Mouse (Mus musculus) embryonic facial prominence, embryonic 12.5 days (tissue): ENCODE measurements around the gene Dnttip1. TPM values are rescaled to one million over a fixed set of nuclear protein-coding genes. Genes with fewer than 3 reads are reported as not detected.
A peak's percentile ranks its signal among the peaks of the same experiment; 100 is the strongest.

Experiments used
- ATAC-seq: fragments of 200-750 bp; cut with Nextera tagmentation; 2 replicates; pipeline ENCODE4 v1.8.0; 2017; ENCODE audit not compliant: insufficient number of reproducible peaks, insufficient read depth, low FRiP score, low TSS enrichment
- H3K27ac ChIP-seq: fragments of 300-500 bp; sonication (generic); 2 replicates; pipeline ENCODE4 v1.5.1; 2016; ENCODE audit warnings: mild to moderate bottlenecking
- H3K27me3 ChIP-seq: fragments of 300-500 bp; sonication (generic); 2 replicates; pipeline ENCODE4 v1.6.1; 2016; ENCODE audit warnings: mild to moderate bottlenecking, moderate library complexity
- H3K36me3 ChIP-seq: fragments of 300-500 bp; sonication (generic); 2 replicates; pipeline ENCODE4 v1.6.1; 2016; ENCODE audit warnings: mild to moderate bottlenecking
- H3K4me1 ChIP-seq: fragments of 300-500 bp; sonication (generic); 2 replicates; pipeline ENCODE4 v1.6.1; 2016
- H3K4me2 ChIP-seq: fragments of 300-500 bp; sonication (generic); replicated peaks from 2 replicates; pipeline ENCODE4 v1.6.1; 2016; ENCODE audit warnings: mild to moderate bottlenecking, moderate library complexity
- H3K4me3 ChIP-seq: fragments of 300-500 bp; sonication (generic); 2 replicates; pipeline ENCODE4 v1.5.1; 2016; ENCODE audit warnings: mild to moderate bottlenecking
- H3K9ac ChIP-seq: fragments of 300-500 bp; sonication (generic); 2 replicates; pipeline ENCODE4 v1.6.1; 2016; ENCODE audit warnings: mild to moderate bottlenecking, moderate library complexity
- H3K9me3 ChIP-seq: fragments of 300-500 bp; sonication (generic); 2 replicates; pipeline ENCODE4 v1.6.1; 2016; ENCODE audit warnings: mild to moderate bottlenecking, moderate library complexity
- WGBS: fragments of 180-500 bp; shearing (Covaris S2); methylation state at CpG from one replicate; pipeline ENCODE4 v1.1.7; 2016; 5-methylcytosine and 5-hydroxymethylcytosine counted together
- polyA plus RNA-seq: library from polyadenylated mRNA; unstranded; fragments of >200 nt; fragmentation: Nextera tagmentation; extraction: Ambion mirVana; gene quantifications from 2 replicates; pipeline ENCODE4 v1.2.1, GENCODE M21; 2016

Gene Dnttip1
- polyA plus RNA-seq, 1 experiment from 2014 or later, result 97.1 TPM

- Histone ChIP-seq H3K4me2 (peak within 1 kb of the TSS; percentile 64), H3K27ac (peak within 1 kb of the TSS; percentile 67), H3K27me3 (no peaks in the 10 kb centered on the region), H3K4me1 (peaks cover 15% of the 10 kb centered on the region; the same call in 1 of the 2 replicates), H3K9ac (peak within 1 kb of the TSS; percentile 78), H3K9me3 (no peaks in the 10 kb centered on the region), H3K4me3 (peak within 1 kb of the TSS; percentile 57), H3K36me3 (0 out of 2 replicates have a peak, but pooled peaks cover 5% of the 10 kb centered on the region)
- ATAC-seq, result peak; percentile 91
- WGBS, result under 1% methylated on average over 80 of the region's 89 CpGs
Measured at GRCm38 (mm10) chr2:164785481-164786387, 40.0 kb downstream of the Dnttip1 start, which contains the start of gene Snx21. Gene Snx21, plus strand, starts transcription at chr2:164785823.

- no peaks in the 10 kb centered on the region for H3K9me3 ChIP-seq
Measured at GRCm38 (mm10) chr2:164786388-164786885, 40.7 kb downstream of the Dnttip1 start.

GRCm38 (mm10) chr2:164787032-164787431, 41.2 kb downstream of the Dnttip1 start:
- Histone ChIP-seq H3K4me3 (peak overlapping the region; percentile 57), H3K9ac (no peak overlapping the region; the same call in 1 of the 2 replicates), H3K9me3 (no peaks in the 10 kb centered on the region), H3K4me2 (peak overlapping the region; percentile 64), H3K4me1 (peaks cover 15% of the 10 kb centered on the region; the same call in 1 of the 2 replicates), H3K27me3 (no peaks in the 10 kb centered on the region), H3K27ac (no peak overlapping the region), H3K36me3 (peaks cover 18% of the 10 kb centered on the region)
- WGBS, result 79% methylated on average over 3 of the region's 3 CpGs
- no peak for ATAC-seq

More at GRCm38 (mm10) chr2:164786388-164786885, 40.7 kb downstream of the Dnttip1 start:
- H3K4me3 ChIP-seq, result peak overlapping the region; percentile 57
- peak overlapping the region; percentile 78 for H3K9ac ChIP-seq
- H3K36me3 ChIP-seq, result peaks cover 12% of the 10 kb centered on the region; the same call in 1 of the 2 replicates
- peak overlapping the region; percentile 64 for H3K4me2 ChIP-seq
- ATAC-seq, result no peak
- peaks cover 15% of the 10 kb centered on the region; the same call in 1 of the 2 replicates for H3K4me1 ChIP-seq
- H3K27me3 ChIP-seq, result no peaks in the 10 kb centered on the region
- H3K27ac ChIP-seq, result peak overlapping the region; percentile 67
- WGBS, result 9% methylated on average over 15 of the region's 15 CpGs

- Histone ChIP-seq H3K4me2 (no peak overlapping the region), H3K27me3 (no peaks in the 10 kb centered on the region), H3K9ac (no peak overlapping the region), H3K27ac (no peak overlapping the region), H3K4me3 (no peak overlapping the region), H3K9me3 (no peaks in the 10 kb centered on the region), H3K36me3 (peaks cover 25% of the 10 kb centered on the region), H3K4me1 (peaks cover 15% of the 10 kb centered on the region; the same call in 1 of the 2 replicates)
- WGBS, result 75% methylated on average over 10 of the region's 10 CpGs
- ATAC-seq, result no peak
Measured at GRCm38 (mm10) chr2:164787779-164788178, 42.0 kb downstream of the Dnttip1 start.

- peaks cover 15% of the 10 kb centered on the region; the same call in 1 of the 2 replicates for H3K4me1 ChIP-seq
- H3K27ac ChIP-seq, result no peak overlapping the region
Measured at GRCm38 (mm10) chr2:164788411-164788810, 42.6 kb downstream of the Dnttip1 start.

GRCm38 (mm10) chr2:164790451-164790850, 44.7 kb downstream of the Dnttip1 start:
- H3K4me2 ChIP-seq, result no peak overlapping the region
- H3K9ac ChIP-seq, result no peak overlapping the region
- no peak overlapping the region for H3K4me3 ChIP-seq
- peaks cover 8% of the 10 kb centered on the region; the same call in 1 of the 2 replicates for H3K4me1 ChIP-seq
- no peaks in the 10 kb centered on the region for H3K27me3 ChIP-seq
- no peak for ATAC-seq
- peaks cover 35% of the 10 kb centered on the region for H3K36me3 ChIP-seq
- H3K9me3 ChIP-seq, result no peaks in the 10 kb centered on the region
- no peak overlapping the region for H3K27ac ChIP-seq
- 79% methylated on average over 4 of the region's 4 CpGs for WGBS

More at GRCm38 (mm10) chr2:164788411-164788810, 42.6 kb downstream of the Dnttip1 start:
- Histone ChIP-seq H3K4me3 (no peak overlapping the region), H3K36me3 (peaks cover 25% of the 10 kb centered on the region), H3K4me2 (no peak overlapping the region), H3K9me3 (no peaks in the 10 kb centered on the region), H3K27me3 (no peaks in the 10 kb centered on the region), H3K9ac (no peak overlapping the region)
- ATAC-seq, result no peak
- WGBS, result 52% methylated on average over 4 of the region's 4 CpGs

- Histone ChIP-seq H3K36me3 (peaks cover 44% of the 10 kb centered on the region), H3K4me1 (peaks cover 4% of the 10 kb centered on the region; the same call in 1 of the 2 replicates), H3K4me3 (no peak overlapping the region), H3K9me3 (no peaks in the 10 kb centered on the region), H3K4me2 (no peak overlapping the region), H3K9ac (no peak overlapping the region), H3K27me3 (no peaks in the 10 kb centered on the region), H3K27ac (no peak overlapping the region)
- ATAC-seq, result no peak
- 95% methylated on average over 18 of the region's 18 CpGs for WGBS
Measured at GRCm38 (mm10) chr2:164791841-164792261, 46.1 kb downstream of the Dnttip1 start.

- Histone ChIP-seq H3K4me1 (no peaks in the 10 kb centered on the region), H3K9me3 (no peaks in the 10 kb centered on the region), H3K27ac (no peak overlapping the region), H3K36me3 (peaks cover 44% of the 10 kb centered on the region), H3K27me3 (no peaks in the 10 kb centered on the region), H3K9ac (no peak overlapping the region), H3K4me2 (no peak overlapping the region), H3K4me3 (no peak overlapping the region)
- WGBS, result 89% methylated on average over 12 of the region's 12 CpGs
- no peak for ATAC-seq
Measured at GRCm38 (mm10) chr2:164792400-164793190, 46.8 kb downstream of the Dnttip1 start.

- Histone ChIP-seq H3K4me1 (no peaks in the 10 kb centered on the region), H3K36me3 (peaks cover 49% of the 10 kb centered on the region), H3K9me3 (no peaks in the 10 kb centered on the region), H3K27ac (no peak overlapping the region), H3K4me2 (no peak overlapping the region), H3K4me3 (no peak overlapping the region), H3K27me3 (no peaks in the 10 kb centered on the region), H3K9ac (no peak overlapping the region)
- ATAC-seq, result no peak
- WGBS, result 89% methylated on average over 3 of the region's 3 CpGs
Measured at GRCm38 (mm10) chr2:164793236-164793635, 47.5 kb downstream of the Dnttip1 start.

- H3K27ac ChIP-seq, result no peak overlapping the region
- ATAC-seq, result no peak
- no peak overlapping the region for H3K9ac ChIP-seq
- H3K4me3 ChIP-seq, result no peak overlapping the region
- 94% methylated on average over 2 of the region's 2 CpGs for WGBS
- no peaks in the 10 kb centered on the region for H3K4me1 ChIP-seq
- no peak overlapping the region for H3K4me2 ChIP-seq
- H3K9me3 ChIP-seq, result no peaks in the 10 kb centered on the region
- peaks cover 50% of the 10 kb centered on the region for H3K36me3 ChIP-seq
- H3K27me3 ChIP-seq, result no peaks in the 10 kb centered on the region
Measured at GRCm38 (mm10) chr2:164793772-164794171, 48.0 kb downstream of the Dnttip1 start.

GRCm38 (mm10) chr2:164794293-164794692, 48.5 kb downstream of the Dnttip1 start:
- no peak for ATAC-seq
- Histone ChIP-seq H3K9me3 (no peaks in the 10 kb centered on the region), H3K9ac (no peak overlapping the region), H3K4me3 (no peak overlapping the region), H3K27ac (no peak overlapping the region), H3K36me3 (peaks cover 53% of the 10 kb centered on the region), H3K27me3 (no peaks in the 10 kb centered on the region), H3K4me1 (no peaks in the 10 kb centered on the region), H3K4me2 (no peak overlapping the region)
- WGBS, result 31% methylated on average over 5 of the region's 5 CpGs
